Mouse (Mus musculus) kidney, embryonic 15.5 days (tissue): ENCODE results near the gene Rasgef1a. TPM values are rescaled to one million over a fixed set of nuclear protein-coding genes. Genes with fewer than 3 reads are reported as not detected.

Experiments used
- ATAC-seq: fragments of 200-750 bp; cut with Nextera tagmentation; replicated peaks from 2 replicates; pipeline ENCODE4 v1.8.0; 2017; ENCODE audit warnings: moderate TSS enrichment; ENCODE audit not compliant: low FRiP score
- H3K27ac ChIP-seq: fragments of 300-500 bp; sonication (generic); 2 replicates; pipeline ENCODE4 v1.5.1; 2015; ENCODE audit warnings: mild to moderate bottlenecking, inconsistent platforms
- H3K27me3 ChIP-seq: fragments of 300-500 bp; sonication (generic); 2 replicates; pipeline ENCODE4 v1.6.1; 2015; ENCODE audit warnings: inconsistent platforms
- H3K36me3 ChIP-seq: fragments of 300-500 bp; sonication (generic); 2 replicates; pipeline ENCODE4 v1.6.1; 2015; ENCODE audit warnings: inconsistent platforms
- H3K4me1 ChIP-seq: fragments of 300-500 bp; sonication (generic); 2 replicates; pipeline ENCODE4 v1.6.1; 2015; ENCODE audit warnings: inconsistent platforms
- H3K4me2 ChIP-seq: fragments of 300-500 bp; sonication (generic); 2 replicates; pipeline ENCODE4 v1.6.1; 2015; ENCODE audit warnings: moderate library complexity, mild to moderate bottlenecking, inconsistent platforms
- H3K4me3 ChIP-seq: fragments of 300-500 bp; sonication (generic); replicated peaks from 2 replicates; pipeline ENCODE4 v1.5.1; 2015; ENCODE audit warnings: mild to moderate bottlenecking, inconsistent platforms
- H3K9ac ChIP-seq: fragments of 300-500 bp; sonication (generic); 2 replicates; pipeline ENCODE4 v1.6.1; 2015; ENCODE audit warnings: mild to moderate bottlenecking, inconsistent platforms
- H3K9me3 ChIP-seq: fragments of 300-500 bp; sonication (generic); replicated peaks from 2 replicates; pipeline ENCODE4 v1.6.1; 2016; ENCODE audit warnings: inconsistent platforms
- whole genome bisulfite sequencing: fragments of 180-500 bp; shearing (Covaris S2); methylation state at CpG from one replicate; pipeline ENCODE4 v1.1.7; 2015; ENCODE audit warnings: mixed read lengths; 5-methylcytosine and 5-hydroxymethylcytosine counted together
- polyA plus RNA-seq: library from polyadenylated mRNA; unstranded; fragments of >200 nt; fragmentation: Nextera tagmentation; extraction: Ambion mirVana; gene quantifications from 2 replicates; pipeline ENCODE4 v1.2.1, GENCODE M21; 2015

Gene Rasgef1a
- polyA plus RNA-seq, 1 experiment from 2014 or later: 1.0 TPM

GRCm38 (mm10) chr6:118064968-118065530 lies 53.8 kb downstream of the Rasgef1a start:
- H3K36me3 ChIP-seq: no peaks in the 10 kb centered on the region
- peaks cover 34% of the 10 kb centered on the region for H3K27me3 ChIP-seq
- peak overlapping the region; percentile 98 for H3K4me2 ChIP-seq
- 0 out of 2 replicates have a peak, but pooled peaks have one; percentile 15 for ATAC-seq
- H3K4me1 ChIP-seq: peaks cover 30% of the 10 kb centered on the region
- WGBS: 8% methylated on average over 7 of the region's 7 CpGs
- no peaks in the 10 kb centered on the region for H3K9me3 ChIP-seq
- H3K4me3 ChIP-seq: peak overlapping the region; percentile 52; the same call in 1 of the 2 replicates
- H3K9ac ChIP-seq: no peak overlapping the region
- H3K27ac ChIP-seq: no peak overlapping the region

GRCm38 (mm10) chr6:118065837-118066198 lies 54.6 kb downstream of the Rasgef1a start:
- Histone ChIP-seq H3K27me3 (peaks cover 34% of the 10 kb centered on the region), H3K4me3 (peak overlapping the region; percentile 52), H3K9ac (peak overlapping the region; percentile 41), H3K27ac (no peak overlapping the region), H3K4me1 (peaks cover 36% of the 10 kb centered on the region), H3K4me2 (peak overlapping the region; percentile 98), H3K36me3 (no peaks in the 10 kb centered on the region), H3K9me3 (no peaks in the 10 kb centered on the region)
- WGBS: 0% methylated on average over 10 of the region's 12 CpGs
- ATAC-seq: peak; percentile 63

- Histone ChIP-seq H3K36me3 (no peaks in the 10 kb centered on the region), H3K4me3 (peak overlapping the region; percentile 52), H3K4me1 (peaks cover 36% of the 10 kb centered on the region), H3K27ac (no peak overlapping the region), H3K4me2 (peak overlapping the region; percentile 98), H3K9ac (peak overlapping the region; percentile 41), H3K27me3 (peaks cover 34% of the 10 kb centered on the region), H3K9me3 (no peaks in the 10 kb centered on the region)
- 2% methylated on average over 40 of the region's 40 CpGs for WGBS
- ATAC-seq: peak; percentile 59
These were observed 55.2 kb downstream of the Rasgef1a start for GRCm38 (mm10) chr6:118066199-118067081.

- no peak for ATAC-seq
- peaks cover 36% of the 10 kb centered on the region for H3K4me1 ChIP-seq
- H3K27ac ChIP-seq: no peak overlapping the region
- H3K9ac ChIP-seq: no peak overlapping the region
- H3K4me3 ChIP-seq: no peak overlapping the region
- H3K4me2 ChIP-seq: no peak overlapping the region
- H3K27me3 ChIP-seq: peaks cover 34% of the 10 kb centered on the region
- 75% methylated on average over 7 of the region's 7 CpGs for WGBS
- H3K36me3 ChIP-seq: no peaks in the 10 kb centered on the region
- H3K9me3 ChIP-seq: no peaks in the 10 kb centered on the region
These were observed 56.5 kb downstream of the Rasgef1a start for GRCm38 (mm10) chr6:118067720-118068119.

GRCm38 (mm10) chr6:118070321-118071012 lies 59.2 kb downstream of the Rasgef1a start:
- H3K9me3 ChIP-seq: no peaks in the 10 kb centered on the region
- H3K36me3 ChIP-seq: no peaks in the 10 kb centered on the region
- no peak overlapping the region for H3K4me3 ChIP-seq
- no peak overlapping the region for H3K4me2 ChIP-seq
- peak overlapping the region; percentile 37; the same call in 1 of the 2 replicates for H3K27ac ChIP-seq
- WGBS: 62% methylated on average over 5 of the region's 5 CpGs
- H3K4me1 ChIP-seq: peaks cover 46% of the 10 kb centered on the region
- no peak for ATAC-seq
- H3K27me3 ChIP-seq: peaks cover 24% of the 10 kb centered on the region
- H3K9ac ChIP-seq: no peak overlapping the region

- Histone ChIP-seq H3K9ac (no peak overlapping the region), H3K27me3 (peaks cover 21% of the 10 kb centered on the region), H3K36me3 (no peaks in the 10 kb centered on the region), H3K4me3 (no peak overlapping the region), H3K4me1 (peaks cover 44% of the 10 kb centered on the region), H3K4me2 (no peak overlapping the region), H3K27ac (no peak overlapping the region), H3K9me3 (no peaks in the 10 kb centered on the region)
- 91% methylated on average over 4 of the region's 4 CpGs for WGBS
- ATAC-seq: no peak
These were observed 59.7 kb downstream of the Rasgef1a start for GRCm38 (mm10) chr6:118071013-118071350.

- H3K9ac ChIP-seq: no peak overlapping the region
- no peak overlapping the region for H3K4me3 ChIP-seq
- no peak for ATAC-seq
- peaks cover 16% of the 10 kb centered on the region for H3K27me3 ChIP-seq
- no peak overlapping the region for H3K4me2 ChIP-seq
- peaks cover 39% of the 10 kb centered on the region for H3K4me1 ChIP-seq
- WGBS: 76% methylated on average over 3 of the region's 3 CpGs
- no peaks in the 10 kb centered on the region for H3K36me3 ChIP-seq
- no peaks in the 10 kb centered on the region for H3K9me3 ChIP-seq
- H3K27ac ChIP-seq: no peak overlapping the region
These were observed 60.2 kb downstream of the Rasgef1a start for GRCm38 (mm10) chr6:118071416-118071815.

GRCm38 (mm10) chr6:118072176-118072575 lies 60.9 kb downstream of the Rasgef1a start:
- no peak for ATAC-seq
- 92% methylated on average over 1 of the region's 1 CpGs for WGBS
- H3K4me1 ChIP-seq: peaks cover 32% of the 10 kb centered on the region
- no peak overlapping the region for H3K9ac ChIP-seq
- H3K36me3 ChIP-seq: no peaks in the 10 kb centered on the region
- H3K4me2 ChIP-seq: no peak overlapping the region
- H3K4me3 ChIP-seq: no peak overlapping the region
- no peaks in the 10 kb centered on the region for H3K9me3 ChIP-seq
- H3K27ac ChIP-seq: no peak overlapping the region
- peaks cover 15% of the 10 kb centered on the region for H3K27me3 ChIP-seq

GRCm38 (mm10) chr6:118074151-118074550 lies 62.9 kb downstream of the Rasgef1a start:
- Histone ChIP-seq H3K9ac (no peak overlapping the region), H3K4me3 (no peak overlapping the region), H3K4me1 (peaks cover 26% of the 10 kb centered on the region), H3K4me2 (no peak overlapping the region), H3K9me3 (no peaks in the 10 kb centered on the region), H3K27me3 (peaks cover 5% of the 10 kb centered on the region; the same call in 1 of the 2 replicates), H3K36me3 (no peaks in the 10 kb centered on the region), H3K27ac (no peak overlapping the region)
- ATAC-seq: no peak
- WGBS: 57% methylated on average over 3 of the region's 3 CpGs

GRCm38 (mm10) chr6:118076256-118076655 lies 65.0 kb downstream of the Rasgef1a start:
- no peak overlapping the region for H3K4me3 ChIP-seq
- no peaks in the 10 kb centered on the region for H3K9me3 ChIP-seq
- H3K27ac ChIP-seq: no peak overlapping the region
- 0 out of 2 replicates have a peak, but pooled peaks cover 9% of the 10 kb centered on the region for H3K27me3 ChIP-seq
- H3K4me2 ChIP-seq: no peak overlapping the region
- no peak overlapping the region for H3K9ac ChIP-seq
- 85% methylated on average over 3 of the region's 3 CpGs for WGBS
- peaks cover 17% of the 10 kb centered on the region for H3K4me1 ChIP-seq
- H3K36me3 ChIP-seq: no peaks in the 10 kb centered on the region
- ATAC-seq: no peak

- no peak overlapping the region for H3K4me2 ChIP-seq
- ATAC-seq: no peak
- no peaks in the 10 kb centered on the region for H3K36me3 ChIP-seq
- H3K9me3 ChIP-seq: no peaks in the 10 kb centered on the region
- H3K4me3 ChIP-seq: no peak overlapping the region
- H3K9ac ChIP-seq: no peak overlapping the region
- no peak overlapping the region for H3K27ac ChIP-seq
- WGBS: 86% methylated on average over 8 of the region's 8 CpGs
- H3K27me3 ChIP-seq: 0 out of 2 replicates have a peak, but pooled peaks cover 9% of the 10 kb centered on the region
- H3K4me1 ChIP-seq: peaks cover 17% of the 10 kb centered on the region
These were observed 65.5 kb downstream of the Rasgef1a start for GRCm38 (mm10) chr6:118076748-118077147.

- Histone ChIP-seq H3K4me1 (peaks cover 17% of the 10 kb centered on the region), H3K4me2 (no peak overlapping the region), H3K27me3 (0 out of 2 replicates have a peak, but pooled peaks cover 9% of the 10 kb centered on the region), H3K36me3 (no peaks in the 10 kb centered on the region), H3K9me3 (no peaks in the 10 kb centered on the region), H3K4me3 (no peak overlapping the region), H3K27ac (no peak overlapping the region), H3K9ac (no peak overlapping the region)
- ATAC-seq: no peak
- WGBS: 66% methylated on average over 7 of the region's 7 CpGs
These were observed 66.2 kb downstream of the Rasgef1a start for GRCm38 (mm10) chr6:118077421-118077820.
